Mouse (Mus musculus): ENCODE data around the gene Nck1. TPM values are rescaled to one million over a fixed set of nuclear protein-coding genes. Genes with fewer than 3 reads are reported as not detected.

Nck1 gene
- polyA plus RNA-seq, 1 experiment, result 54.0 TPM

GRCm38 (mm10) chr9:100505498-100505897, 40.4 kb downstream of the Nck1 start:
- no peak for TF ChIP-seq POLR2A (IDR thresholded peaks at IDR 0.05; ENCODE audit: low read depth, low read length)
- TF ChIP-seq CTCF (IDR thresholded peaks at IDR 0.05; ENCODE audit: borderline replicate concordance, insufficient read depth, low read length), result no peak
- Histone ChIP-seq H3K4me1 (ENCODE audit: control insufficient read depth, insufficient read depth, low read length) (no peaks in the 10 kb centered on the region), H3K27ac (ENCODE audit: insufficient read depth, low read length) (no peak overlapping the region), H3K4me3 (ENCODE audit: insufficient read depth, low read length) (no peak overlapping the region)

GRCm38 (mm10) chr9:100493611-100494261, 52.2 kb downstream of the Nck1 start:
- H3K27ac ChIP-seq (ENCODE audit: insufficient read depth, low read length), result no peak overlapping the region
- TF ChIP-seq POLR2A (IDR thresholded peaks at IDR 0.05; ENCODE audit: low read depth, low read length) (no peak), CTCF (IDR thresholded peaks at IDR 0.05; ENCODE audit: borderline replicate concordance, insufficient read depth, low read length) (no peak)

GRCm38 (mm10) chr9:100491424-100491823, 54.5 kb downstream of the Nck1 start:
- H3K4me3 ChIP-seq (ENCODE audit: insufficient read depth, low read length), result no peak overlapping the region
- no peak overlapping the region for H3K27ac ChIP-seq (ENCODE audit: insufficient read depth, low read length)
- H3K4me1 ChIP-seq (ENCODE audit: control insufficient read depth, insufficient read depth, low read length), result 0 out of 2 replicates have a peak, but pooled peaks cover 7% of the 10 kb centered on the region
- TF ChIP-seq CTCF (IDR thresholded peaks at IDR 0.05; ENCODE audit: borderline replicate concordance, insufficient read depth, low read length) (no peak), POLR2A (IDR thresholded peaks at IDR 0.05; ENCODE audit: low read depth, low read length) (no peak)

More at GRCm38 (mm10) chr9:100493611-100494261, 52.2 kb downstream of the Nck1 start:
- H3K4me3 ChIP-seq (ENCODE audit: insufficient read depth, low read length), result no peak overlapping the region
- no peaks in the 10 kb centered on the region for H3K4me1 ChIP-seq (ENCODE audit: control insufficient read depth, insufficient read depth, low read length)

GRCm38 (mm10) chr9:100488969-100489368, 57.0 kb downstream of the Nck1 start:
- Histone ChIP-seq H3K4me3 (ENCODE audit: insufficient read depth, low read length) (no peak overlapping the region), H3K4me1 (ENCODE audit: control insufficient read depth, insufficient read depth, low read length) (0 out of 2 replicates have a peak, but pooled peaks cover 7% of the 10 kb centered on the region), H3K27ac (ENCODE audit: insufficient read depth, low read length) (peak overlapping the region; percentile 82)
- TF ChIP-seq CTCF (IDR thresholded peaks at IDR 0.05; ENCODE audit: borderline replicate concordance, insufficient read depth, low read length), result no peak
- TF ChIP-seq POLR2A (IDR thresholded peaks at IDR 0.05; ENCODE audit: low read depth, low read length), result no peak

GRCm38 (mm10) chr9:100488056-100488713, 57.7 kb downstream of the Nck1 start:
- Histone ChIP-seq H3K4me1 (ENCODE audit: control insufficient read depth, insufficient read depth, low read length) (0 out of 2 replicates have a peak, but pooled peaks cover 7% of the 10 kb centered on the region), H3K27ac (ENCODE audit: insufficient read depth, low read length) (peak overlapping the region; percentile 82), H3K4me3 (ENCODE audit: insufficient read depth, low read length) (no peak overlapping the region)
- no peak for TF ChIP-seq CTCF (IDR thresholded peaks at IDR 0.05; ENCODE audit: borderline replicate concordance, insufficient read depth, low read length)
- no peak for TF ChIP-seq POLR2A (IDR thresholded peaks at IDR 0.05; ENCODE audit: low read depth, low read length)

- Histone ChIP-seq H3K4me3 (ENCODE audit: insufficient read depth, low read length) (no peak within 1 kb of the TSS), H3K27ac (ENCODE audit: insufficient read depth, low read length) (0 out of 2 replicates have a peak within 1 kb of the TSS, but pooled peaks have one; percentile 82), H3K4me1 (ENCODE audit: control insufficient read depth, insufficient read depth, low read length) (0 out of 2 replicates have a peak, but pooled peaks cover 7% of the 10 kb centered on the region)
- no peak for TF ChIP-seq CTCF (IDR thresholded peaks at IDR 0.05; ENCODE audit: borderline replicate concordance, insufficient read depth, low read length)
- no peak for TF ChIP-seq POLR2A (IDR thresholded peaks at IDR 0.05; ENCODE audit: low read depth, low read length)
Observed at GRCm38 (mm10) chr9:100486431-100486830, 59.5 kb downstream of the Nck1 start, which contains the start of gene Il20rb. TSS of gene Il20rb (minus strand) at chr9:100486788.

- TF ChIP-seq POLR2A (IDR thresholded peaks at IDR 0.05; ENCODE audit: low read depth, low read length) (no peak), CTCF (IDR thresholded peaks at IDR 0.05; ENCODE audit: borderline replicate concordance, insufficient read depth, low read length) (no peak)
- H3K27ac ChIP-seq (ENCODE audit: insufficient read depth, low read length), result no peak overlapping the region
- no peak overlapping the region for H3K4me3 ChIP-seq (ENCODE audit: insufficient read depth, low read length)
- H3K4me1 ChIP-seq (ENCODE audit: control insufficient read depth, insufficient read depth, low read length), result 0 out of 2 replicates have a peak, but pooled peaks cover 4% of the 10 kb centered on the region
Observed at GRCm38 (mm10) chr9:100483318-100483717, 62.6 kb downstream of the Nck1 start.

- Histone ChIP-seq H3K4me3 (ENCODE audit: insufficient read depth, low read length) (no peak overlapping the region), H3K4me1 (ENCODE audit: control insufficient read depth, insufficient read depth, low read length) (no peaks in the 10 kb centered on the region), H3K27ac (ENCODE audit: insufficient read depth, low read length) (no peak overlapping the region)
- TF ChIP-seq POLR2A (IDR thresholded peaks at IDR 0.05; ENCODE audit: low read depth, low read length) (no peak), CTCF (IDR thresholded peaks at IDR 0.05; ENCODE audit: borderline replicate concordance, insufficient read depth, low read length) (no peak)
Observed at GRCm38 (mm10) chr9:100481626-100482025, 64.3 kb downstream of the Nck1 start.

GRCm38 (mm10) chr9:100474056-100474455, 71.9 kb downstream of the Nck1 start:
- Histone ChIP-seq H3K27ac (ENCODE audit: insufficient read depth, low read length) (no peak overlapping the region), H3K4me3 (ENCODE audit: insufficient read depth, low read length) (no peak overlapping the region), H3K4me1 (ENCODE audit: control insufficient read depth, insufficient read depth, low read length) (no peaks in the 10 kb centered on the region)
- no peak for TF ChIP-seq CTCF (IDR thresholded peaks at IDR 0.05; ENCODE audit: borderline replicate concordance, insufficient read depth, low read length)
- no peak for TF ChIP-seq POLR2A (IDR thresholded peaks at IDR 0.05; ENCODE audit: low read depth, low read length)

- Histone ChIP-seq H3K4me3 (ENCODE audit: insufficient read depth, low read length) (no peak overlapping the region), H3K4me1 (ENCODE audit: control insufficient read depth, insufficient read depth, low read length) (no peaks in the 10 kb centered on the region), H3K27ac (ENCODE audit: insufficient read depth, low read length) (no peak overlapping the region)
- TF ChIP-seq POLR2A (IDR thresholded peaks at IDR 0.05; ENCODE audit: low read depth, low read length) (no peak), CTCF (IDR thresholded peaks at IDR 0.05; ENCODE audit: borderline replicate concordance, insufficient read depth, low read length) (no peak)
Observed at GRCm38 (mm10) chr9:100473361-100473760, 72.6 kb downstream of the Nck1 start.

Measured in embryonic fibroblast, embryonic 13.5 days (primary cell).